Mouse (Mus musculus) hindbrain, embryonic 15.5 days (tissue): ENCODE measurements around the gene Ankrd12. TPM values are rescaled to one million over a fixed set of nuclear protein-coding genes. Genes with fewer than 3 reads are reported as not detected.
"Not testable (repeated sequence)": the region's sequence is repeated elsewhere in the genome, so short reads cannot be mapped to it uniquely, and the experiment has no call there.

Experiments used
- ATAC-seq: fragments of 200-750 bp; cut with Nextera tagmentation; 2 replicates; pipeline ENCODE4 v1.8.0; 2017; ENCODE audit warnings: low read depth, moderate number of reproducible peaks, moderate TSS enrichment; ENCODE audit not compliant: low FRiP score
- H3K27ac ChIP-seq: fragments of 300-500 bp; sonication (generic); replicated peaks from 2 replicates; pipeline ENCODE4 v1.5.1; 2015; ENCODE audit warnings: mild to moderate bottlenecking, inconsistent platforms
- H3K27me3 ChIP-seq: fragments of 300-500 bp; sonication (generic); 2 replicates; pipeline ENCODE4 v1.6.1; 2015; ENCODE audit warnings: control low read depth, inconsistent platforms
- H3K36me3 ChIP-seq: fragments of 300-500 bp; sonication (generic); 2 replicates; pipeline ENCODE4 v1.6.1; 2015; ENCODE audit warnings: control low read depth, inconsistent platforms
- H3K4me1 ChIP-seq: fragments of 300-500 bp; sonication (generic); replicated peaks from 2 replicates; pipeline ENCODE4 v1.6.1; 2015; ENCODE audit warnings: control low read depth, inconsistent platforms
- H3K4me2 ChIP-seq: fragments of 300-500 bp; sonication (generic); 2 replicates; pipeline ENCODE4 v1.6.1; 2015; ENCODE audit warnings: moderate library complexity, mild to moderate bottlenecking, inconsistent platforms
- H3K4me3 ChIP-seq: fragments of 300-500 bp; sonication (generic); 2 replicates; pipeline ENCODE4 v1.5.1; 2015; ENCODE audit warnings: mild to moderate bottlenecking, inconsistent platforms
- H3K9ac ChIP-seq: fragments of 300-500 bp; sonication (generic); 2 replicates; pipeline ENCODE4 v1.6.1; 2015; ENCODE audit warnings: inconsistent platforms
- H3K9me3 ChIP-seq: fragments of 300-500 bp; sonication (generic); 2 replicates; pipeline ENCODE4 v1.6.1; 2016; ENCODE audit warnings: control low read depth, inconsistent platforms
- WGBS: fragments of 180-500 bp; shearing (Covaris S2); methylation state at CpG from one replicate; pipeline ENCODE4 v1.1.7; 2015; 5-methylcytosine and 5-hydroxymethylcytosine counted together
- polyA plus RNA-seq: library from polyadenylated mRNA; unstranded; fragments of >200 nt; fragmentation: Nextera tagmentation; extraction: Ambion mirVana; gene quantifications from 2 replicates; pipeline ENCODE4 v1.2.1, GENCODE M21; 2015

Gene Ankrd12
- polyA plus RNA-seq, 1 experiment from 2014 or later, result 154 TPM

DNA sequence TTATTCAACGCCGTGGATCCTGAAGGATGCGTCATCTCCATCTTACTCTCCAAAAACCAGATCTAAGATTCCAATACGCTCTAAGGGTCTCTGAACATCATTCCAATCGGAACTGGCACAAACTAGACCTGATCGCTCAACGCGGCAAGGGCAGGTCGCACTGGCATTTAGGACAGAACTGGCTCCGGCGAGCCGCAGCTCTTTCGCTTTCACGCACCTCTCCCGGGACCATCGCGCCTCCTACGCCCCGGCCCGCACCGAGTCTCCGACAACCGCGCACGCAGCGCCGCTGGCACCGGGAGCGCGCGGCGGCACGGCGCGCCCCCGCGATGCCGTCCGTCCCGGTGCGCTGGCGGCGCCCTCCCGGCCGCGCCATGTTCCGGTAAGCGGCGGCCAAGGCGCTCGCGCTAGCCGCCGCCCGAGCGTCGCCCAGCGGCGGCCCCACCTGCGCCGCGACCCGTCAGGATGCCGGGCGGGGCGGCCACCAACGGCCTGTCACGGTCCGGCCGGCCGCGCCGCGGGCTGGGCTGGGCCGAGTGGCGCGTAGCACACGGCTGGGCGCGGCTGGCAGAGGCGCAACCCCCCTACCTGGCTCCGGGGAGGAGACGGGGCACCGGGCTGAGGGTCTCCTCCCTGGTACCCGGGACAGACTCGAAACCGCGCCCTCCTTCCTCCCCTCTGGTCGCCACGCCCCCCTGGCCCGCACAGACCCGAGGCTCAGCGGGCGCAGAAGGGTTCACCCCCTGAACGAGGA is 538 bp downstream of the Ankrd12 start:
- H3K4me2 ChIP-seq, result peak overlapping the region; percentile 87
- H3K9me3 ChIP-seq, result no peaks in the 10 kb centered on the region
- H3K4me3 ChIP-seq, result peak overlapping the region; percentile 92
- ATAC-seq, result peak; percentile 83
- H3K27ac ChIP-seq, result peak overlapping the region; percentile 95
- H3K9ac ChIP-seq, result peak overlapping the region; percentile 94
- no peaks in the 10 kb centered on the region for H3K27me3 ChIP-seq
- peaks cover 30% of the 10 kb centered on the region for H3K4me1 ChIP-seq
- under 1% methylated on average over 74 of the region's 95 CpGs for WGBS
- peaks cover 15% of the 10 kb centered on the region for H3K36me3 ChIP-seq

DNA sequence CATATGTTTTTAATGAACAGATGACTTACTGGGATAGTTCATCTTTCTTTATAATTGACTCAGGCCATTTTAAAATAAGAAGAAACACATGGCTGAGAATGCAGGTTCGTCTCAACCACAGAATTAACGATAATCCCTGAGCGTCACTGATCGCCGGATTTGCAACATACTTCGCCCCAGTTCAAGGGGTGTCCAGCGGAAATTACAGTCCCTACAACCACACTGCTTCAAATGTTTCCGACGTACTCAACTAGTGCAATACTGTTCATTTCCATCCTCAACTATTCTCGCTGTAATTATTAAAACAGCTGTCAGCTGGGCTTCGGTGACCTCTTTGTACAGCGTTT is 1.1 kb downstream of the Ankrd12 start:
- no peaks in the 10 kb centered on the region for H3K9me3 ChIP-seq
- peak overlapping the region; percentile 94 for H3K9ac ChIP-seq
- H3K36me3 ChIP-seq, result peaks cover 15% of the 10 kb centered on the region
- H3K27me3 ChIP-seq, result no peaks in the 10 kb centered on the region
- WGBS, result 5% methylated on average over 12 of the region's 12 CpGs
- H3K4me2 ChIP-seq, result peak overlapping the region; percentile 87
- peaks cover 30% of the 10 kb centered on the region for H3K4me1 ChIP-seq
- peak overlapping the region; percentile 92 for H3K4me3 ChIP-seq
- peak overlapping the region; percentile 95 for H3K27ac ChIP-seq
- no peak for ATAC-seq

DNA sequence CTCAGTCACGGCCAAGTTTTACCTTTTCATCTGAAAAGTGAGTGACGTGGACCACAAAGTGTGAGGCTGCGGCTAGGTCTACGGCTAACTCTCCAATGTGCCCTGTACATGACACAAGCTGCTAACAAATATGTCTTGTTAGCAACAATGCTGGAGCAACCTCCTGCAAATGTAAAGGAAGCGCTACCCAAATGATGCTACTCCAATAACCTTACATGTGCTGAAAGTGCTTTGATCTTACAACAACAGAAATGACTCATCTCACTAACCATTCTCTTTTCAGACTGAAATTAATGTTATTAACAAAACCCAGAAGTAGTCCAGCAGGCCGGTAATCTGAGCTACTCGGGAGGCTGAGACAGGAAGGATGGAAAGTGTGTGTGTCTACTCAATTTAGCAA is 2.9 kb downstream of the Ankrd12 start:
- ATAC-seq, result no peak
- Histone ChIP-seq H3K36me3 (no peaks in the 10 kb centered on the region; the same call in 1 of the 2 replicates), H3K4me2 (no peak overlapping the region)

DNA sequence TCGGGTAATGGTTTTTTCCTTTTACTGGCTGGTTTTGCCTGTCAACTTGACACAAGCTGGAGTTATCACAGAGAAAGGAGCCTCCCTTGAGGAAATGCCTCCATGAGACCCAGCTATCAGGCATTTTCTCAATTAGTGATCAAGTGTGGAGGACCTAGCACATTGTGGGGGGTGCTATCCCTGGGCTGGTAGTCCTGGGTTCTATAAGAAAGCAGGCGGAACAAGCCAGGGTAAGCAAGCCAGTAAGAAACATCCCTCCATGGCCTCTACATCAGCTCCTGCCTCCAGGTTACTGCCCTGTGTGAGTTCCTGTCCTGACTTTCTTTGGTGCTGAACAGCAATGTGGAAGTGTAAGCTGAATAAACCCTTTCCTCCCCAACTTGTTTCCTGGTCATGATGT is 7.9 kb downstream of the Ankrd12 start:
- H3K27ac ChIP-seq, H3K9ac ChIP-seq, H3K4me2 ChIP-seq, H3K9me3 ChIP-seq, H3K4me3 ChIP-seq, H3K36me3 ChIP-seq, H3K4me1 ChIP-seq, ATAC-seq, H3K27me3 ChIP-seq: not testable (repeated sequence)
- WGBS, result 92% methylated on average over 2 of the region's 2 CpGs

More for the DNA sequence above, 2.9 kb downstream of the Ankrd12 start:
- 86% methylated on average over 7 of the region's 7 CpGs for WGBS
- no peak overlapping the region for H3K27ac ChIP-seq
- peaks cover 30% of the 10 kb centered on the region for H3K4me1 ChIP-seq
- H3K9me3 ChIP-seq, result no peaks in the 10 kb centered on the region
- H3K4me3 ChIP-seq, result no peak overlapping the region
- no peaks in the 10 kb centered on the region for H3K27me3 ChIP-seq
- H3K9ac ChIP-seq, result no peak overlapping the region

DNA sequence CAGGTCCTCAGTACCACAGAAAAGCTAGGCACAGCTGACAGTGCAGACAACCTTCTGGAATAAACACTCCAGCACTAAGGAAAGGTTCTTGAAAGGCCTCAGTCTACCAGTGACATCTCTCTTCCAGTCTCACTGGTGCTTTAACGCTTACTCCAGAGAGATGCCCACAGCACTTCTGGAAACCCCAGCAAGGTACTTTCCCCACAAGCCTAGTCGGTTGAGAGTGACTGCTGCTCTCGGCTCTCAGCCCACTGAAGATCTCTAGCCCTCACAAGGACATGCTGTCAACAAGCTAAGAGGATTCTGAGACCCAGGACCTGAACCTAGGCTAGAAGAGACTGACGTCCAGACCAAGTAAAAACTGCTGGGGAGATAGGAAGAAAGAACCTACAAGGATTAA is 11.8 kb downstream of the Ankrd12 start:
- H3K9me3 ChIP-seq, result no peaks in the 10 kb centered on the region
- no peak overlapping the region for H3K27ac ChIP-seq
- H3K9ac ChIP-seq, result no peak overlapping the region
- peaks cover 7% of the 10 kb centered on the region; the same call in 1 of the 2 replicates for H3K4me1 ChIP-seq
- H3K4me3 ChIP-seq, result no peak overlapping the region
- no peak overlapping the region for H3K4me2 ChIP-seq
- no peaks in the 10 kb centered on the region for H3K27me3 ChIP-seq
- no peak for ATAC-seq
- no peaks in the 10 kb centered on the region for H3K36me3 ChIP-seq
- whole genome bisulfite sequencing, result 88% methylated on average over 4 of the region's 4 CpGs

DNA sequence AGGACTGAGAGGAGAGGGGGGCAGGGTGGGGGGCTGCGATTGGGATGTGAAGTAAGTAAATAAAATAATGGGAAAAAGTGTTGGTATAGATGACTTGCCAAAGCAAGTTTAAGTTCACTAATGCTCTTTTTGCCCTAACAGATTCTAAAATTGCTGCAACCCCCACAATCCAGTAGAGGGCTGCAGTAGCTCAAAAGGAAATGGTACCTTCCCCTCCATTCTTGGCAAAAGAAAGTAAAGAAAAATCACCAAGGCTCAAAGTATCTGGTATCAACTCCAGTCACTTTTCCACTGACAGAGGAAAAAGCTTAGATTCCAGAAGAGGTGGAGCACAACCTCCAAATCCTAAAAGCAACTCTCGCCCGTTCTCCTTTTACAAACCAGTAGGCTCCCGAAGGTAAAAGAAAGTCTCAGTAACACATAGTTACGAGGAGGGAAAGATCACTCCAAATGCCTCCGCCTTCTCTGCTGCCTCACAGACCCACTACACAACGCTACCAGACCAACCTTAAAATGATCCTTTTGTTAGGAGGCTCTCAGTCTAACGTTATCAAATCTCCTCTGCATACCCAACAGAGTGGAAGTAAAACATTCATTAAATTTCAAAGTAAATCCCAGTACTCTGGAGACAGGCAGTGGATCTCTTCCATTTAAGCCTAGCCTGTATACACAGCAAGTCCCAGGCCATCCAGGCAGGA is 15.5 kb downstream of the Ankrd12 start:
- no peak for ATAC-seq
- Histone ChIP-seq H3K36me3 (no peaks in the 10 kb centered on the region), H3K27ac (no peak overlapping the region), H3K27me3 (no peaks in the 10 kb centered on the region), H3K9me3 (no peaks in the 10 kb centered on the region), H3K4me2 (no peak overlapping the region), H3K4me3 (no peak overlapping the region), H3K4me1 (no peaks in the 10 kb centered on the region; the same call in 1 of the 2 replicates), H3K9ac (no peak overlapping the region)
- 69% methylated on average over 8 of the region's 8 CpGs for WGBS

DNA sequence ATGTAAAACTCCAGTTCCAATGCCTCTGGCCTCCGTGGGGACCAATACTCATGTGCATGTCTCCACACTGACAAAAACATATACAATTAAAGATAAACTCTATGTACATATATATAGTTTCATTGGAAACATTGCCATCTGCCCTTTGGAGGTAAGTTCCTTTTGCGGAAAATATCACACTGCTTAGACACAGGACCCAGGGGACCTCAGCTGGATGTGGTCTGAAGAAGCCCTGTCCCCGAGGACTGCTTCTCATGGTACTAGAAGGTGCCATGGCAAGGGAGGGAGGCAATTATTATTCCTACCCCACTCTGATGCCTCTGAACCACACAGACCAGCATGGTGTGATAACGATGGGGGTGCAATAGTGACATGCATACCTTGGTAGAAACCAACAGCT is 18.7 kb downstream of the Ankrd12 start:
- Histone ChIP-seq H3K36me3 (no peaks in the 10 kb centered on the region), H3K4me1 (no peaks in the 10 kb centered on the region), H3K9ac (no peak overlapping the region), H3K27me3 (no peaks in the 10 kb centered on the region), H3K9me3 (no peaks in the 10 kb centered on the region), H3K4me3 (no peak overlapping the region), H3K4me2 (no peak overlapping the region), H3K27ac (no peak overlapping the region)
- ATAC-seq, result no peak
- 95% methylated on average over 4 of the region's 4 CpGs for WGBS

DNA sequence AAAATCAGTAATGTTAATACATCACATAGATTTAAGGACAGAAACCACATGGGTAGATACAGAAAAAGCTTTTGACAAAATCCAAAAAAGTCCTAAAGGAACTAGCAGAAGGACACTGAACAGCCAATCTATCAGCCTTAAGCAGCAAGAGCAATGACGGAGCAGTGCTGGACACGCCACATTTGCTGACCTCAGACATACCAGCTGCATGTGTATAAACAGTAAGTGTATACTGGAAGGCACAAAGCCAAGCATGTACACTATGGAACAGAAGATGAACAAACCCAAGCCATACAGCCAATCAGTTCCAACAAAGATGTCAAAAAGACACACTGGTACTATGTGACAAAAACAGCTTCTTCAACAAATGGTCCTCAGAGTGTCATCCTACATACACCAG is 19.7 kb downstream of the Ankrd12 start:
- Histone ChIP-seq H3K9ac (no peak overlapping the region), H3K9me3 (no peaks in the 10 kb centered on the region), H3K4me1 (no peaks in the 10 kb centered on the region), H3K27me3 (no peaks in the 10 kb centered on the region), H3K27ac (no peak overlapping the region), H3K4me2 (no peak overlapping the region), H3K36me3 (no peaks in the 10 kb centered on the region), H3K4me3 (no peak overlapping the region)
- no peak for ATAC-seq
- 71% methylated on average over 2 of the region's 2 CpGs for WGBS

DNA sequence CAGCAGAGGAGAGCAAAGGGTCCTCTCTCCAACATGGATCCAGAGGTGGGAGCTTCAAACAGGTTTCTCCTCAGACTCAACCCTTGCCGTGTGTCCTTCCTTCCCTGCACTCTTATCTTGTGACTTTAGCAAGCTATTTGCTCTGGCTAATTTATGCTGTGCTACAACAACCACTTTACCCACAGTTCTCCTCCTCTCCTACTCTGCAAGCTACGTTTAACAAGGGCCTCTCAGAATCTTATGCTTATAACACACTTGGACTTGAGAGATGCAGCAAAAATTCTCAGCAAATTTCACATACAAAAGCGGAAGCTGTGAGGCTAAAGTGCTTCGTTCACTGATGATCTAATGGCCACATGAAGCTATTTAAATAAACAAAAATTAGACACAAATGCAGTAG is 23.5 kb downstream of the Ankrd12 start:
- Histone ChIP-seq H3K4me1 (no peaks in the 10 kb centered on the region), H3K9ac (no peak overlapping the region), H3K9me3 (no peaks in the 10 kb centered on the region), H3K4me3 (no peak overlapping the region), H3K4me2 (no peak overlapping the region), H3K27ac (0 out of 2 replicates have a peak overlapping the region, but pooled peaks have one; percentile 11), H3K36me3 (peaks cover 13% of the 10 kb centered on the region), H3K27me3 (no peaks in the 10 kb centered on the region)
- ATAC-seq, result no peak
- WGBS, result 76% methylated on average over 4 of the region's 4 CpGs

DNA sequence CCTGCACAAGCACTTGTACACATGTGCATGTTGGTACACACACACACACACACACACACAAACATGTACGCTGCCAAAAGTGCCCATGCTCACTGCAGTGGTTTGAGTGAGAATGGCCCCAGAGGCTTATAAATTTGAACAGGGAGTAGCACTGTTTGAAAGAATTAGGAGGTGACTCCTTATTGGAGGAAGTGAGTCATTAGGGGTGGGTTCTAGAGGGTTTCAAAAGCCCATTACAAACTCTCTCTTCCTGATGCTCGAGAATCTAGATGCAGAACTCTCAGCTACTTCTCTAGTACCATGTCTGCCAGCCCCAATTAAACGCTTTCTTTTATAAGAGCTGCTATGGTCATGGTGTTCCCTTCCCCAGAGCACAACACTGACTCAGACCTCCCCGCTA is 28.1 kb downstream of the Ankrd12 start:
- Histone ChIP-seq H3K9ac (no peak overlapping the region), H3K36me3 (peaks cover 25% of the 10 kb centered on the region), H3K27me3 (no peaks in the 10 kb centered on the region), H3K9me3 (no peaks in the 10 kb centered on the region), H3K4me2 (no peak overlapping the region), H3K4me1 (no peaks in the 10 kb centered on the region), H3K4me3 (no peak overlapping the region), H3K27ac (no peak overlapping the region)
- WGBS, result 85% methylated on average over 4 of the region's 4 CpGs
- no peak for ATAC-seq

DNA sequence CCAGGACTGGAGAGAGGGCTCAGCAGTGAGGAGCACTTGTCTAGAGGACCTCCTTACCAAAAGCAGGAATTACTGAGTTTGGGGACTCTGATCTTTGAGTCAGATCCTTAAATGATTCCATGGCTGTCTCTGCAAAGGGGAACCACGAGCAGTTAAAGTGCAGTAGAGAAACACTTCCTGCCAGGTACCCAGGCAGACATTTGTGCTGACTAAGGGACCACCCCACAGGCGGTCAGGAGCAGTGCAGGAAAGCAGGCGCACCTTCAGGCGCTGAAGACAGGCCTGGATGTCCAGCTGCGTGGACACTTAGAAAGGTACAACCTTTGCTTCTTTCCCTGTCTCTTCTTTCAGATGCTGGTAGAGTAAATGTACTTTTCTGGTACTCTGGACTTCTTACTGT is 28.7 kb downstream of the Ankrd12 start:
- ATAC-seq, result no peak
- Histone ChIP-seq H3K9ac (no peak overlapping the region), H3K4me1 (no peaks in the 10 kb centered on the region), H3K4me2 (no peak overlapping the region), H3K9me3 (no peaks in the 10 kb centered on the region), H3K27me3 (no peaks in the 10 kb centered on the region), H3K27ac (no peak overlapping the region), H3K4me3 (no peak overlapping the region), H3K36me3 (peaks cover 25% of the 10 kb centered on the region)
- 83% methylated on average over 5 of the region's 5 CpGs for WGBS

DNA sequence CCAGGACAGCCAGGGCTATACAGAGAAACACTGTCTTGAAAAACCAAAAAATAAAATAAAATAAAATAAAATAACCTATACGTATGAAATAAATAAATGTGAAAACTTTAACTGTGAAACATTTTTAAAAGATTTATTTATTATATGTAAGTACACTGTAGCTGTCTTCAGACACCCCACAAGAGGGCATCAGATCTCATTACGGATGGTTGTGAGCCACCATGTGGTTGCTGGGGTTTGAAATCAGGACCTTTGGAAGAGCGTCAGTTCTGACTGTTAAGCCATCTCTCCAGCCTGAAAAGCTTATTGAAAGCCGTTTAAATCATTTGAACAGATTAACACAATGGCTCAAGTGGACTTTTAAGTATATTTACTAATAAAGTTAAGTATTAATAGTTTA is 33.2 kb downstream of the Ankrd12 start:
- ATAC-seq, H3K4me3 ChIP-seq, H3K4me2 ChIP-seq, H3K9me3 ChIP-seq, H3K27me3 ChIP-seq, H3K9ac ChIP-seq, H3K27ac ChIP-seq, H3K4me1 ChIP-seq: not testable (repeated sequence)
- 91% methylated on average over 4 of the region's 4 CpGs for WGBS
- H3K36me3 ChIP-seq, result peaks cover 21% of the 10 kb centered on the region
